Mouse (Mus musculus) kidney, adult 10 weeks (tissue): ENCODE data around the gene Olfr38. TPM values are rescaled to one million over a fixed set of nuclear protein-coding genes. Genes with fewer than 3 reads are reported as not detected.

ENCODE experiments used
- polyA plus RNA-seq: library from polyadenylated mRNA; stranded (reverse); fragments of 350-450 nt; fragmentation: Illumina TruSeq; extraction: RNeasy Lipid Tissue Mini Kit (QIAGEN cat#74804); gene quantifications from one replicate; pipeline ENCODE4 v1.2.3, GENCODE M21; 2014; ENCODE audit warnings: low read depth, low replicate concordance

Gene Olfr38
- polyA plus RNA-seq, result not detected

DNA sequence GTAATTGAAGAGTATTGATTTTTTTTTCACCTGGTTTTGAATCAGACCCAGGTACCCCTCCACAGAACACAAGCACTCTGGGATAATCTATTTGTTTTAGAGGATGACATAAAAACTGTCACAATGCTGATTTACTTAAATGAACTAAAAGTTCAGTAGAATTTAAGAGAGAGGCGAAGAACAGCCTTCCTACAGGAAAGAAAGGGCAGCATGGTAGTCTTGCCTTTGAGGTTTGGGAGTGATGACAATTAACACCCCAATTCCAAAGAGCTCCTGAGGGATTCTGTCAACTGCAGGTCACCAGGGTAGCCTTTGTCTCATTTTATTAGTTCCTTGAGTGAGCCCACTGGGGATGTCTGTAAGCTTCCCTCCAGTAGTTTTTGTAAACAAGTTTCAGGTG, at the start of gene Olfr38:
Olfr38 (plus strand) TSS at position 301 of the 400 bp plus-strand sequence.

DNA sequence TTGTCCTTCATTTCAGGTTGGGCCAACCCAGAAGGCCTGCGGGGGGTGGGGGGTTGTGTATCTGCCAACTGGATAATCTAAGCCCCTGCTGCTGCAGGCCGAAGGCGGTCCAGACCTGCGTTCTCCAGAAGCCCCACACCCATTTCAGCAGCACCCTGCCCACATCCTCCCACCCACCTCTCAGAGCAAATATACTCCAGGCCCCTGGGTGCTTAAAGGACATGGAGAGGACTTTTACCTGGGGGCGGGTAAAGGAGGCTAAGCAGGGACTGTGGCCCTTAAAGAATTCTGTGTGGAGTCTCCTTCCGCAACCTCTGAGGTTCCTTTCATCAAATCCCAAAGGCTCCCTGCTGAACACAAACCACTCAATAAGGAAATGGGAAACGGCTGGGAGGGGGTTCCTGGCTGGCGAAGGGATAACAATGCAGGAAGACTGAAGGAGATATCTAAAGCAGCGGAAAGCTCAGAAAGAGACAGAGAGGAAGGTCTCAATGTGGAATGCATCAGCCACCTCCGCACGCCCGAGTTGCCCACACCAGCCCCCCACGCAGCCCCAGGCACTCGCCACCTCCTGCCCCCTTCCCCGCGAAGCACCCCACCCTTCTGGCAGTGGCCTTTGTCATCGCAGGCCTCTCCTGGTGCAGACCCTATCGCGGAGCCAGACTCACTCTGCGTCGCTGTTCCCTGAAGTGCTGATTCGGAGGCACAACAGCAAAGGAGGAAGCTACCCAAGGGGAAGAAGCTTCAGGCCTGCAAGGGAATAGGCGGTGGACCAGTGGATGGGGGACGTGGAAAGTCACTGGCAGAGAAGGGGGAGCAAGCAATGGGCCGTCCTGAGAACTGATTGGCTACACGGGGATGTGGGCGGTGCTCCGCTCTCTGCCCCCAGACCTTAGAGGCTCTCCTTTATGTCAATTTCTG, 46.7 kb upstream of the Olfr38 start, which contains the start of gene Tcaf1:
Tcaf1 (minus strand) TSS at position 798 of the 921 bp plus-strand sequence.

DNA sequence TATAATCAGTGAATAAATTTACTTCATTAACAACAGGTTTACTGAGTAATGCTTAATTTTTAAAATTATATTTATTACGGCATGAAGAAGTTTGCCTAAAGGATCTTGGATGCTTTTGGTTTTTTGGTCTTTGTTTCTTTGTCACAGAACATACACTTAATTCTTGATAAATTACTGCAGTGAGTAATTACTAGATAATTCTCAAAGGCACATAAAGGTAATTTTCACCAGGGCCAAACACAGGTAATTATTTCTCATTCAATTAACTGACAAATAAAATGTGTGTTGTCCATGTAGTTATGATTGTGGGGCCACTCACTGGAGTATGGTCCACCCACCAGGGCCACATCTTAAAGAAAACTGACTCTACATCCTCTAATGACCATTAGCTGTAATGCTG, 17.1 kb upstream of the Olfr38 start, which contains the start of gene Olfr453:
Olfr453 (plus strand) TSS at position 301 of the 400 bp plus-strand sequence.

DNA sequence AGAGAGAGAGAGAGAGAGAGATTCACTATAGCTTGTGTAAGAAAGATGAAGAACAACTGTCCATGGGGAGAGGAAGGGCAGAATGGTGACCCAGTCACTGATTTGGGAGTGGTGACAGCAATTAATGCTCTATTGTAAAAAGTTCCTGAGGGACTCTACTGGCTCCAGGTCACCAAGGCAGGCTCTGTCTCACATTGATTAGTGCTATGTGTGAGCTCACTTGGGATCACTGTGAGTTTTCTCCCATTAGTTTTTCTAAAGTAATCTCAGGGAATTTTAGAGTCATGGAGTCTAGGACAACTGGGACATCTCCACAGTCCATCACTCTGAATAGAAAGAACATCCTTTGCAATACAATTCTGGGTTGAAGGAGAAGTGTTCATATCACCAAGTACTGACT, 28.6 kb downstream of the Olfr38 start, which contains the start of gene Olfr452:
Olfr452 (plus strand) TSS at position 301 of the 400 bp plus-strand sequence.

DNA sequence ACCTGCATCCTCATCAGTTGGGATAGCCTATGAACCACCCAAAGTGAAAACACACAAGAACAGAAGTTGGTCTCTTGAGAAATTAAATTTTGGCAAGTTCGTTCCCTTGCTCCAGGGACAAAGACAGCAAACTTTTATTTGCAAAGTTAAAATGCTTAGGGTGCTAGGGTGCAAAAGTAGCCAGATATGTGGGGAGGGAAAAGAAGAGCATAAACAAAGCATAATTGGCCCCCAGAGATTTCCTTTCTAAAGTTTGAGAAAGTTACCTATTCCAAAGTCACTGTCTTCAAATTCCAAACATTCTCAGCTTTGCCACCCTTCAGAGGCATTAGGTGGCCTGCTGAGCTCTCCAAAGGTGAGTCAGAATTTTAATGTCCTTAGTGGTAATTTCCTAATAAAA, 55.4 kb downstream of the Olfr38 start, which contains the start of gene Olfr450:
Olfr450 (plus strand) TSS at position 301 of the 400 bp plus-strand sequence.

Other genes starting within 250 kb of the Olfr38 start
- gene Olfr455, start 208.8 kb upstream of the Olfr38 start, polyA plus RNA-seq, result not detected
- gene Tcaf3, start 158.7 kb upstream of the Olfr38 start, polyA plus RNA-seq, result not detected
- 2.4 TPM for gene Tcaf2, start 111.2 kb upstream of the Olfr38 start, polyA plus RNA-seq
- 20.3 TPM for gene Tcaf1, start 46.3 kb upstream of the Olfr38 start, polyA plus RNA-seq
- not detected for gene Olfr453, start 17.0 kb upstream of the Olfr38 start, polyA plus RNA-seq
- gene Olfr452, start 28.7 kb downstream of the Olfr38 start, polyA plus RNA-seq, result not detected
- not detected for gene Olfr450, start 55.5 kb downstream of the Olfr38 start, polyA plus RNA-seq
- gene Olfr449, start 78.0 kb downstream of the Olfr38 start, polyA plus RNA-seq, result not detected
- not detected for gene Olfr448, start 134.0 kb downstream of the Olfr38 start, polyA plus RNA-seq
- not detected for gene Olfr447, start 152.5 kb downstream of the Olfr38 start, polyA plus RNA-seq
- not detected for gene Olfr446, start 165.0 kb downstream of the Olfr38 start, polyA plus RNA-seq
- gene Olfr444, start 192.7 kb downstream of the Olfr38 start, polyA plus RNA-seq, result not detected